Mouse (Mus musculus) forebrain, embryonic 11.5 days (tissue): ENCODE measurements at regions not wholly inside any gene's neighbourhood (a gene's known extent, or its start where the extent isn't known, plus 50 kb on each side); places are given as distances from the start of the nearest gene placed in this dataset.

ENCODE experiments used
- ATAC-seq: fragments of 200-750 bp; cut with Nextera tagmentation; replicated peaks from 2 replicates; pipeline ENCODE4 v1.8.0; 2017; ENCODE audit warnings: moderate TSS enrichment; ENCODE audit not compliant: low FRiP score
- DNase-seq: peaks from one replicate; pipeline ENCODE4 v3.0.0-alpha.2; 2017; ENCODE audit warnings: low spot score
- H3K27ac ChIP-seq: fragments of 300-500 bp; sonication (generic); 2 replicates; pipeline ENCODE4 v1.5.1; 2014; ENCODE audit warnings: low read depth, low read length
- H3K27me3 ChIP-seq: fragments of 300-500 bp; sonication (generic); 2 replicates; pipeline ENCODE4 v1.6.1; 2014; ENCODE audit warnings: mild to moderate bottlenecking, low read length, mixed read lengths; ENCODE audit not compliant: control insufficient read depth, insufficient read depth
- H3K36me3 ChIP-seq: fragments of 300-500 bp; sonication (generic); 2 replicates; pipeline ENCODE4 v1.6.1; 2014; ENCODE audit warnings: mild to moderate bottlenecking, low read length, moderate library complexity, mixed read lengths; ENCODE audit not compliant: control insufficient read depth, insufficient read depth
- H3K4me1 ChIP-seq: fragments of 300-500 bp; sonication (generic); replicated peaks from 2 replicates; pipeline ENCODE4 v1.6.1; 2014; ENCODE audit warnings: low read length, mixed read lengths; ENCODE audit not compliant: control insufficient read depth, insufficient read depth
- H3K4me2 ChIP-seq: fragments of 300-500 bp; sonication (generic); 2 replicates; pipeline ENCODE4 v1.6.1; 2014; ENCODE audit warnings: low read depth, mild to moderate bottlenecking, low read length, moderate library complexity, mixed read lengths; ENCODE audit not compliant: severe bottlenecking
- H3K4me3 ChIP-seq: fragments of 300-500 bp; sonication (generic); 2 replicates; pipeline ENCODE4 v1.5.1; 2014; ENCODE audit warnings: low read depth, low read length
- H3K9ac ChIP-seq: fragments of 300-500 bp; sonication (generic); 2 replicates; pipeline ENCODE4 v1.6.1; 2014; ENCODE audit warnings: low read length
- H3K9me3 ChIP-seq: fragments of 300-500 bp; sonication (generic); 2 replicates; pipeline ENCODE4 v1.6.1; 2016; ENCODE audit warnings: low read length, mixed read lengths; ENCODE audit not compliant: control insufficient read depth
- WGBS: fragments of 180-500 bp; shearing (Covaris S2); extraction: QIAGEN DNeasy Blood & Tissue Kit; methylation state at CpG from one replicate; pipeline ENCODE4 v1.1.7; 2014; 5-methylcytosine and 5-hydroxymethylcytosine counted together

- no peak for ATAC-seq
- H3K4me1 ChIP-seq = no peaks in the 10 kb centered on the region
- WGBS = 95% methylated on average over 3 of the region's 3 CpGs
- no peaks in the 10 kb centered on the region for H3K9me3 ChIP-seq
- H3K9ac ChIP-seq = no peak overlapping the region
- H3K4me3 ChIP-seq = no peak overlapping the region
- no peak overlapping the region for H3K4me2 ChIP-seq
- no peak overlapping the region for H3K27ac ChIP-seq
- no peak for DNase-seq
- no peaks in the 10 kb centered on the region for H3K36me3 ChIP-seq
- H3K27me3 ChIP-seq = no peaks in the 10 kb centered on the region
Measured at GRCm38 (mm10) chr17:16247681-16248080, 416.8 kb upstream of the Rgmb start.

- H3K4me2 ChIP-seq = no peak overlapping the region
- 88% methylated on average over 2 of the region's 2 CpGs for WGBS
- ATAC-seq = no peak
- no peak overlapping the region for H3K4me3 ChIP-seq
- no peaks in the 10 kb centered on the region for H3K4me1 ChIP-seq
- DNase-seq = no peak
- no peaks in the 10 kb centered on the region for H3K27me3 ChIP-seq
- no peak overlapping the region for H3K27ac ChIP-seq
- H3K9ac ChIP-seq = no peak overlapping the region
- no peaks in the 10 kb centered on the region for H3K36me3 ChIP-seq
- H3K9me3 ChIP-seq = no peaks in the 10 kb centered on the region
Measured at GRCm38 (mm10) chr17:16221253-16221652, 390.4 kb upstream of the Rgmb start.

GRCm38 (mm10) chr17:16219675-16220566, 389.1 kb upstream of the Rgmb start:
- no peaks in the 10 kb centered on the region for H3K27me3 ChIP-seq
- no peak overlapping the region for H3K4me3 ChIP-seq
- H3K4me2 ChIP-seq = no peak overlapping the region
- WGBS = 86% methylated on average over 13 of the region's 13 CpGs
- no peak overlapping the region for H3K9ac ChIP-seq
- no peaks in the 10 kb centered on the region for H3K9me3 ChIP-seq
- H3K27ac ChIP-seq = no peak overlapping the region
- no peak for DNase-seq
- no peaks in the 10 kb centered on the region for H3K4me1 ChIP-seq
- ATAC-seq = no peak
- H3K36me3 ChIP-seq = no peaks in the 10 kb centered on the region

GRCm38 (mm10) chr17:16218623-16219022, 387.8 kb upstream of the Rgmb start:
- WGBS = 74% methylated on average over 2 of the region's 2 CpGs
- H3K9me3 ChIP-seq = no peaks in the 10 kb centered on the region
- no peak overlapping the region for H3K9ac ChIP-seq
- no peak for DNase-seq
- no peak overlapping the region for H3K4me3 ChIP-seq
- ATAC-seq = peak; percentile 60
- no peaks in the 10 kb centered on the region for H3K36me3 ChIP-seq
- no peak overlapping the region for H3K4me2 ChIP-seq
- H3K27me3 ChIP-seq = no peaks in the 10 kb centered on the region
- H3K4me1 ChIP-seq = no peaks in the 10 kb centered on the region
- no peak overlapping the region for H3K27ac ChIP-seq

GRCm38 (mm10) chr17:16216796-16217195, 386.0 kb upstream of the Rgmb start:
- H3K9ac ChIP-seq = no peak overlapping the region
- no peak overlapping the region for H3K4me2 ChIP-seq
- no peaks in the 10 kb centered on the region for H3K27me3 ChIP-seq
- no peak for ATAC-seq
- WGBS = 82% methylated on average over 2 of the region's 2 CpGs
- H3K27ac ChIP-seq = no peak overlapping the region
- DNase-seq = no peak
- H3K4me1 ChIP-seq = no peaks in the 10 kb centered on the region
- no peaks in the 10 kb centered on the region for H3K36me3 ChIP-seq
- no peak overlapping the region for H3K4me3 ChIP-seq
- no peaks in the 10 kb centered on the region for H3K9me3 ChIP-seq

- H3K4me3 ChIP-seq = no peak overlapping the region
- H3K9me3 ChIP-seq = no peaks in the 10 kb centered on the region
- H3K4me2 ChIP-seq = no peak overlapping the region
- no peaks in the 10 kb centered on the region for H3K36me3 ChIP-seq
- no peak for DNase-seq
- WGBS = 84% methylated on average over 1 of the region's 1 CpGs
- no peaks in the 10 kb centered on the region for H3K4me1 ChIP-seq
- no peaks in the 10 kb centered on the region for H3K27me3 ChIP-seq
- H3K9ac ChIP-seq = no peak overlapping the region
- no peak overlapping the region for H3K27ac ChIP-seq
- ATAC-seq = no peak
Measured at GRCm38 (mm10) chr17:16193636-16194035, 362.8 kb upstream of the Rgmb start.

GRCm38 (mm10) chr17:16180856-16181255, 350.0 kb upstream of the Rgmb start:
- no peak overlapping the region for H3K4me3 ChIP-seq
- H3K27me3 ChIP-seq = no peaks in the 10 kb centered on the region
- no peak overlapping the region for H3K4me2 ChIP-seq
- no peak overlapping the region for H3K9ac ChIP-seq
- 92% methylated on average over 1 of the region's 1 CpGs for WGBS
- H3K36me3 ChIP-seq = no peaks in the 10 kb centered on the region
- no peak overlapping the region for H3K27ac ChIP-seq
- no peak for ATAC-seq
- no peaks in the 10 kb centered on the region for H3K4me1 ChIP-seq
- H3K9me3 ChIP-seq = no peaks in the 10 kb centered on the region
- no peak for DNase-seq

GRCm38 (mm10) chr17:16178102-16178501, 347.3 kb upstream of the Rgmb start:
- Histone ChIP-seq H3K4me3 (no peak overlapping the region), H3K27me3 (no peaks in the 10 kb centered on the region), H3K36me3 (no peaks in the 10 kb centered on the region), H3K9ac (no peak overlapping the region), H3K4me1 (no peaks in the 10 kb centered on the region), H3K4me2 (no peak overlapping the region), H3K9me3 (no peaks in the 10 kb centered on the region), H3K27ac (no peak overlapping the region)
- ATAC-seq (no peak), DNase-seq (no peak)
- WGBS = 78% methylated on average over 2 of the region's 2 CpGs
